Mouse (Mus musculus) skeletal muscle tissue, adult 2 months (tissue): Measurements from ENCODE around the gene Zbtb9.

Source experiments
- DNase-seq: peaks from one replicate; pipeline ENCODE4 v3.0.0-alpha.2; 2012; ENCODE audit warnings: low read depth, low spot score

Gene Zbtb9

GRCm38 (mm10) chr17:27040304-27041045 is 67.5 kb downstream of the Zbtb9 start:
- DNase-seq, result no peak

- no peak for DNase-seq
Measured at GRCm38 (mm10) chr17:27041046-27041786, 68.2 kb downstream of the Zbtb9 start.

- DNase-seq, result no peak
Measured at GRCm38 (mm10) chr17:27041787-27042055, 68.8 kb downstream of the Zbtb9 start.

GRCm38 (mm10) chr17:27042840-27043239 is 69.9 kb downstream of the Zbtb9 start:
- DNase-seq, result no peak

- DNase-seq, result no peak
Measured at GRCm38 (mm10) chr17:27045164-27045563, 72.2 kb downstream of the Zbtb9 start.

GRCm38 (mm10) chr17:27047762-27048444 is 74.9 kb downstream of the Zbtb9 start:
- no peak for DNase-seq

- DNase-seq, result no peak
Measured at GRCm38 (mm10) chr17:27048445-27049239, 75.7 kb downstream of the Zbtb9 start.

- no peak for DNase-seq
Measured at GRCm38 (mm10) chr17:27050853-27051252, 77.9 kb downstream of the Zbtb9 start.

GRCm38 (mm10) chr17:27051514-27051913 is 78.5 kb downstream of the Zbtb9 start:
- DNase-seq, result no peak

- DNase-seq, result peak; percentile 66
Measured at GRCm38 (mm10) chr17:27056170-27056569, 83.2 kb downstream of the Zbtb9 start.

- DNase-seq, result peak; percentile 32
Measured at GRCm38 (mm10) chr17:27056812-27057516, 84.0 kb downstream of the Zbtb9 start, which contains the start of gene Itpr3. Gene Itpr3, plus strand, starts transcription at chr17:27057304.

- no peak for DNase-seq
Measured at GRCm38 (mm10) chr17:27057517-27058055, 84.6 kb downstream of the Zbtb9 start.
